Mouse (Mus musculus) lung, adult 2 months (tissue): ENCODE measurements around the gene Rap2c.

Experiments used
- CTCF ChIP-seq: fragments of 200-500 bp; IDR thresholded peaks from 2 replicates; pipeline ENCODE4 v1.5.1; 2011; ENCODE audit warnings: mild to moderate bottlenecking, low read length, control low read depth; ENCODE audit not compliant: insufficient read depth
- POLR2A ChIP-seq: fragments of 200-500 bp; IDR thresholded peaks from 2 replicates; pipeline ENCODE4 v1.6.1; 2011; ENCODE audit warnings: low read depth, mild to moderate bottlenecking, control low read depth, low read length, borderline replicate concordance; ENCODE audit errors: extremely low read depth

- TF ChIP-seq CTCF (no peak), POLR2A (no peak)
These were observed 17.9 kb upstream of the Rap2c start for GRCm38 (mm10) chrX:51035678-51036209.
